Mouse (Mus musculus) brain, embryonic 14.5 days (tissue): ENCODE results near the gene Med24.

ENCODE experiments used
- CTCF ChIP-seq: fragments of 200-500 bp; IDR thresholded peaks from 2 replicates; pipeline ENCODE4 v1.5.1; 2012; ENCODE audit warnings: inconsistent platforms, mild to moderate bottlenecking, moderate library complexity, borderline replicate concordance; ENCODE audit not compliant: insufficient read depth, insufficient read length; ENCODE audit errors: extremely low read depth
- POLR2A ChIP-seq: fragments of 200-500 bp; IDR thresholded peaks from 2 replicates; pipeline ENCODE4 v1.6.1; 2012; ENCODE audit warnings: mild to moderate bottlenecking, inconsistent platforms, borderline replicate concordance; ENCODE audit not compliant: poor library complexity, insufficient read depth, insufficient read length, severe bottlenecking; ENCODE audit errors: extremely low read depth

DNA sequence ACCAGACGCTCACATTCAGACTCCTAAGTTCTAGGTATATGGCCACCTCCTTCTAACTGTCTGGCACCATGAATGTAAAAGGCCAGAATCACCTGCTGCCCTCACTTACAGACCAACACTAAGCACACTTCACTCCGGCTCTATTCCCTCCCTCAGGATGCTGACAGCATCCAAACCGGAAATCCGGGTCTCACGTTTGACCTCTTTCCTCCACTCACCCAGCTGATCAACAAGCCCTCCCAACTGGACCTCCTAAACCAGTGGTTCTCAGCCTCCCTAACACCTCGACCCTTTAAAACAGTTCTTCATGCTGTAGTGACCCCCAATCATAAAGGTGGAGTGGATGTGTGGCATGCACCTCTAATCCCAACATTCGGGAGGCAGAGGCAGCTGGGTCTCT, 6.1 kb downstream of the Med24 start:
- TF ChIP-seq POLR2A (no peak), CTCF (no peak)
